Mouse (Mus musculus): ENCODE results near the gene Pi4k2a. TPM values are rescaled to one million over a fixed set of nuclear protein-coding genes. Genes with fewer than 3 reads are reported as not detected.

Pi4k2a gene
- polyA plus RNA-seq, 1 experiment from 2014 or later = 37.8 TPM

GRCm38 (mm10) chr19:42090637-42091141, 419 bp downstream of the Pi4k2a start:
- peak overlapping the region; percentile 91 for H3K4me3 ChIP-seq (ENCODE audit: low read length)
- ATAC-seq (ENCODE audit: low FRiP score, low TSS enrichment) = peak; percentile 70
- peaks cover 10% of the 10 kb centered on the region; the same call in 1 of the 2 replicates for H3K36me3 ChIP-seq (ENCODE audit: control insufficient read depth, insufficient read depth, low read length)
- WGBS = under 1% methylated on average over 49 of the region's 52 CpGs
- peak overlapping the region; percentile 77 for H3K27ac ChIP-seq (ENCODE audit: low read depth, low read length)
- H3K9ac ChIP-seq (ENCODE audit: low read depth, low read length) = peak overlapping the region; percentile 88
- no peaks in the 10 kb centered on the region for H3K9me3 ChIP-seq (ENCODE audit: control insufficient read depth, low read length)
- peaks cover 13% of the 10 kb centered on the region for H3K4me1 ChIP-seq (ENCODE audit: control insufficient read depth, insufficient read depth, low read length)
- H3K4me2 ChIP-seq (replicated peaks; ENCODE audit: low read depth, low read length) = peak overlapping the region; percentile 58
- H3K27me3 ChIP-seq (ENCODE audit: control insufficient read depth, insufficient read depth, low read length) = no peaks in the 10 kb centered on the region

GRCm38 (mm10) chr19:42099406-42099805, 9.1 kb downstream of the Pi4k2a start:
- H3K4me1 ChIP-seq (ENCODE audit: control insufficient read depth, insufficient read depth, low read length) = no peaks in the 10 kb centered on the region
- H3K9ac ChIP-seq (ENCODE audit: low read depth, low read length) = no peak overlapping the region
- H3K4me3 ChIP-seq (ENCODE audit: low read length) = no peak overlapping the region
- H3K9me3 ChIP-seq (ENCODE audit: control insufficient read depth, low read length) = no peaks in the 10 kb centered on the region
- WGBS = 88% methylated on average over 3 of the region's 3 CpGs
- no peak for ATAC-seq (ENCODE audit: low FRiP score, low TSS enrichment)
- no peaks in the 10 kb centered on the region for H3K27me3 ChIP-seq (ENCODE audit: control insufficient read depth, insufficient read depth, low read length)
- no peak overlapping the region for H3K27ac ChIP-seq (ENCODE audit: low read depth, low read length)
- no peak overlapping the region for H3K4me2 ChIP-seq (replicated peaks; ENCODE audit: low read depth, low read length)
- peaks cover 30% of the 10 kb centered on the region for H3K36me3 ChIP-seq (ENCODE audit: control insufficient read depth, insufficient read depth, low read length)

GRCm38 (mm10) chr19:42104681-42105080, 14.4 kb downstream of the Pi4k2a start:
- no peak for ATAC-seq (ENCODE audit: low FRiP score, low TSS enrichment)
- Histone ChIP-seq H3K4me1 (ENCODE audit: control insufficient read depth, insufficient read depth, low read length) (no peaks in the 10 kb centered on the region), H3K4me2 (replicated peaks; ENCODE audit: low read depth, low read length) (no peak overlapping the region), H3K27me3 (ENCODE audit: control insufficient read depth, insufficient read depth, low read length) (no peaks in the 10 kb centered on the region), H3K4me3 (ENCODE audit: low read length) (no peak overlapping the region), H3K9me3 (ENCODE audit: control insufficient read depth, low read length) (no peaks in the 10 kb centered on the region), H3K36me3 (ENCODE audit: control insufficient read depth, insufficient read depth, low read length) (peaks cover 44% of the 10 kb centered on the region), H3K27ac (ENCODE audit: low read depth, low read length) (no peak overlapping the region), H3K9ac (ENCODE audit: low read depth, low read length) (no peak overlapping the region)
- WGBS = 96% methylated on average over 9 of the region's 9 CpGs

- 83% methylated on average over 4 of the region's 4 CpGs for whole genome bisulfite sequencing
- H3K4me3 ChIP-seq (ENCODE audit: low read length) = no peak overlapping the region
- no peak overlapping the region for H3K9ac ChIP-seq (ENCODE audit: low read depth, low read length)
- H3K27me3 ChIP-seq (ENCODE audit: control insufficient read depth, insufficient read depth, low read length) = no peaks in the 10 kb centered on the region
- no peak overlapping the region for H3K4me2 ChIP-seq (replicated peaks; ENCODE audit: low read depth, low read length)
- peaks cover 66% of the 10 kb centered on the region for H3K36me3 ChIP-seq (ENCODE audit: control insufficient read depth, insufficient read depth, low read length)
- no peaks in the 10 kb centered on the region for H3K4me1 ChIP-seq (ENCODE audit: control insufficient read depth, insufficient read depth, low read length)
- no peak for ATAC-seq (ENCODE audit: low FRiP score, low TSS enrichment)
- no peak overlapping the region for H3K27ac ChIP-seq (ENCODE audit: low read depth, low read length)
- H3K9me3 ChIP-seq (ENCODE audit: control insufficient read depth, low read length) = no peaks in the 10 kb centered on the region
These were observed 25.6 kb downstream of the Pi4k2a start for GRCm38 (mm10) chr19:42115783-42116335.

GRCm38 (mm10) chr19:42118142-42118541, 27.9 kb downstream of the Pi4k2a start:
- Histone ChIP-seq H3K27ac (ENCODE audit: low read depth, low read length) (no peak overlapping the region), H3K4me2 (replicated peaks; ENCODE audit: low read depth, low read length) (no peak overlapping the region), H3K27me3 (ENCODE audit: control insufficient read depth, insufficient read depth, low read length) (no peaks in the 10 kb centered on the region), H3K9ac (ENCODE audit: low read depth, low read length) (no peak overlapping the region), H3K9me3 (ENCODE audit: control insufficient read depth, low read length) (no peaks in the 10 kb centered on the region), H3K36me3 (ENCODE audit: control insufficient read depth, insufficient read depth, low read length) (peaks cover 83% of the 10 kb centered on the region), H3K4me3 (ENCODE audit: low read length) (no peak overlapping the region), H3K4me1 (ENCODE audit: control insufficient read depth, insufficient read depth, low read length) (no peaks in the 10 kb centered on the region)
- ATAC-seq (ENCODE audit: low FRiP score, low TSS enrichment) = no peak
- 94% methylated on average over 9 of the region's 9 CpGs for WGBS

GRCm38 (mm10) chr19:42118596-42118995, 28.3 kb downstream of the Pi4k2a start:
- ATAC-seq (ENCODE audit: low FRiP score, low TSS enrichment) = no peak
- 67% methylated on average over 5 of the region's 5 CpGs for whole genome bisulfite sequencing
- Histone ChIP-seq H3K4me3 (ENCODE audit: low read length) (no peak overlapping the region), H3K4me2 (replicated peaks; ENCODE audit: low read depth, low read length) (no peak overlapping the region), H3K9ac (ENCODE audit: low read depth, low read length) (no peak overlapping the region), H3K36me3 (ENCODE audit: control insufficient read depth, insufficient read depth, low read length) (peaks cover 83% of the 10 kb centered on the region), H3K4me1 (ENCODE audit: control insufficient read depth, insufficient read depth, low read length) (no peaks in the 10 kb centered on the region), H3K9me3 (ENCODE audit: control insufficient read depth, low read length) (no peaks in the 10 kb centered on the region), H3K27me3 (ENCODE audit: control insufficient read depth, insufficient read depth, low read length) (no peaks in the 10 kb centered on the region), H3K27ac (ENCODE audit: low read depth, low read length) (no peak overlapping the region)

GRCm38 (mm10) chr19:42120451-42120850, 30.2 kb downstream of the Pi4k2a start:
- WGBS = 94% methylated on average over 8 of the region's 8 CpGs
- no peak for ATAC-seq (ENCODE audit: low FRiP score, low TSS enrichment)
- peaks cover 78% of the 10 kb centered on the region for H3K36me3 ChIP-seq (ENCODE audit: control insufficient read depth, insufficient read depth, low read length)

GRCm38 (mm10) chr19:42124684-42125083, 34.4 kb downstream of the Pi4k2a start:
- Histone ChIP-seq H3K27ac (ENCODE audit: low read depth, low read length) (no peak overlapping the region), H3K4me3 (ENCODE audit: low read length) (no peak overlapping the region), H3K4me2 (replicated peaks; ENCODE audit: low read depth, low read length) (no peak overlapping the region), H3K36me3 (ENCODE audit: control insufficient read depth, insufficient read depth, low read length) (peaks cover 48% of the 10 kb centered on the region), H3K9me3 (ENCODE audit: control insufficient read depth, low read length) (no peaks in the 10 kb centered on the region), H3K27me3 (ENCODE audit: control insufficient read depth, insufficient read depth, low read length) (no peaks in the 10 kb centered on the region), H3K9ac (ENCODE audit: low read depth, low read length) (no peak overlapping the region), H3K4me1 (ENCODE audit: control insufficient read depth, insufficient read depth, low read length) (peaks cover under 1% of the 10 kb centered on the region; the same call in 1 of the 2 replicates)
- WGBS = 89% methylated on average over 13 of the region's 13 CpGs
- ATAC-seq (ENCODE audit: low FRiP score, low TSS enrichment) = no peak

More at GRCm38 (mm10) chr19:42120451-42120850, 30.2 kb downstream of the Pi4k2a start:
- Histone ChIP-seq H3K27ac (ENCODE audit: low read depth, low read length) (no peak overlapping the region), H3K9ac (ENCODE audit: low read depth, low read length) (no peak overlapping the region), H3K9me3 (ENCODE audit: control insufficient read depth, low read length) (no peaks in the 10 kb centered on the region), H3K4me2 (replicated peaks; ENCODE audit: low read depth, low read length) (no peak overlapping the region), H3K4me3 (ENCODE audit: low read length) (no peak overlapping the region), H3K4me1 (ENCODE audit: control insufficient read depth, insufficient read depth, low read length) (no peaks in the 10 kb centered on the region), H3K27me3 (ENCODE audit: control insufficient read depth, insufficient read depth, low read length) (no peaks in the 10 kb centered on the region)

- H3K4me2 ChIP-seq (replicated peaks; ENCODE audit: low read depth, low read length) = no peak overlapping the region
- H3K27me3 ChIP-seq (ENCODE audit: control insufficient read depth, insufficient read depth, low read length) = no peaks in the 10 kb centered on the region
- H3K9me3 ChIP-seq (ENCODE audit: control insufficient read depth, low read length) = no peaks in the 10 kb centered on the region
- H3K4me3 ChIP-seq (ENCODE audit: low read length) = no peak overlapping the region
- no peak overlapping the region for H3K27ac ChIP-seq (ENCODE audit: low read depth, low read length)
- no peak for ATAC-seq (ENCODE audit: low FRiP score, low TSS enrichment)
- H3K36me3 ChIP-seq (ENCODE audit: control insufficient read depth, insufficient read depth, low read length) = peaks cover 38% of the 10 kb centered on the region
- 87% methylated on average over 11 of the region's 11 CpGs for WGBS
- no peak overlapping the region for H3K9ac ChIP-seq (ENCODE audit: low read depth, low read length)
- H3K4me1 ChIP-seq (ENCODE audit: control insufficient read depth, insufficient read depth, low read length) = peaks cover 2% of the 10 kb centered on the region; the same call in 1 of the 2 replicates
These were observed 35.4 kb downstream of the Pi4k2a start for GRCm38 (mm10) chr19:42125501-42126218.
